Mouse (Mus musculus) forelimb bud, embryonic 11.5 days (tissue): ENCODE data around the gene Med7.

Experiments used
- DNase-seq: peaks from one replicate; pipeline ENCODE4 v3.0.0-alpha.2; 2012; ENCODE audit warnings: low read depth, low spot score

Gene Med7

GRCm38 (mm10) chr11:46430123-46430522 lies 6.6 kb upstream of the Med7 start:
- no peak for DNase-seq

- DNase-seq, result peak; percentile 83
Observed at GRCm38 (mm10) chr11:46431129-46431528, 5.6 kb upstream of the Med7 start.

- DNase-seq, result no peak
Observed at GRCm38 (mm10) chr11:46435363-46435762, 1.4 kb upstream of the Med7 start.

- peak; percentile 68 for DNase-seq
Observed at GRCm38 (mm10) chr11:46437459-46438000, 805 bp downstream of the Med7 start.

GRCm38 (mm10) chr11:46439005-46439543 lies 2.3 kb downstream of the Med7 start:
- no peak for DNase-seq

GRCm38 (mm10) chr11:46441774-46442173 lies 5.0 kb downstream of the Med7 start:
- DNase-seq, result no peak

GRCm38 (mm10) chr11:46443152-46443551 lies 6.4 kb downstream of the Med7 start:
- no peak for DNase-seq

- DNase-seq, result no peak
Observed at GRCm38 (mm10) chr11:46443979-46444378, 7.3 kb downstream of the Med7 start.

- no peak for DNase-seq
Observed at GRCm38 (mm10) chr11:46446150-46446549, 9.4 kb downstream of the Med7 start.

GRCm38 (mm10) chr11:46447644-46448484 lies 11.1 kb downstream of the Med7 start:
- no peak for DNase-seq

GRCm38 (mm10) chr11:46449461-46450080 lies 12.8 kb downstream of the Med7 start:
- no peak for DNase-seq

GRCm38 (mm10) chr11:46454453-46455045 lies 17.8 kb downstream of the Med7 start, which contains the start of gene Havcr2:
Havcr2 (plus strand) TSS chr11:46454935.
- DNase-seq, result no peak

- no peak for DNase-seq
Observed at GRCm38 (mm10) chr11:46459960-46460359, 23.2 kb downstream of the Med7 start.

GRCm38 (mm10) chr11:46461362-46461761 lies 24.6 kb downstream of the Med7 start:
- no peak for DNase-seq

- DNase-seq, result no peak
Observed at GRCm38 (mm10) chr11:46461931-46462330, 25.2 kb downstream of the Med7 start.

- DNase-seq, result no peak
Observed at GRCm38 (mm10) chr11:46466878-46467277, 30.2 kb downstream of the Med7 start.

GRCm38 (mm10) chr11:46474220-46474619 lies 37.5 kb downstream of the Med7 start:
- no peak for DNase-seq

- no peak for DNase-seq
Observed at GRCm38 (mm10) chr11:46479311-46479710, 42.6 kb downstream of the Med7 start.

GRCm38 (mm10) chr11:46480517-46480916 lies 43.8 kb downstream of the Med7 start:
- DNase-seq, result no peak

GRCm38 (mm10) chr11:46488231-46488630 lies 51.5 kb downstream of the Med7 start:
- DNase-seq, result no peak

GRCm38 (mm10) chr11:46488650-46489049 lies 51.9 kb downstream of the Med7 start:
- DNase-seq, result no peak
